Mouse (Mus musculus) embryonic facial prominence, embryonic 12.5 days (tissue): ENCODE measurements around the gene Zfp473. TPM values are rescaled to one million over a fixed set of nuclear protein-coding genes. Genes with fewer than 3 reads are reported as not detected.
"Not testable (repeated sequence)": the region's sequence is repeated elsewhere in the genome, so short reads cannot be mapped to it uniquely, and the experiment has no call there.

ENCODE experiments used
- ATAC-seq: fragments of 200-750 bp; cut with Nextera tagmentation; 2 replicates; pipeline ENCODE4 v1.8.0; 2017; ENCODE audit not compliant: insufficient number of reproducible peaks, insufficient read depth, low FRiP score, low TSS enrichment
- H3K27ac ChIP-seq: fragments of 300-500 bp; sonication (generic); 2 replicates; pipeline ENCODE4 v1.5.1; 2016; ENCODE audit warnings: mild to moderate bottlenecking
- H3K27me3 ChIP-seq: fragments of 300-500 bp; sonication (generic); 2 replicates; pipeline ENCODE4 v1.6.1; 2016; ENCODE audit warnings: mild to moderate bottlenecking, moderate library complexity
- H3K36me3 ChIP-seq: fragments of 300-500 bp; sonication (generic); 2 replicates; pipeline ENCODE4 v1.6.1; 2016; ENCODE audit warnings: mild to moderate bottlenecking
- H3K4me1 ChIP-seq: fragments of 300-500 bp; sonication (generic); 2 replicates; pipeline ENCODE4 v1.6.1; 2016
- H3K4me2 ChIP-seq: fragments of 300-500 bp; sonication (generic); replicated peaks from 2 replicates; pipeline ENCODE4 v1.6.1; 2016; ENCODE audit warnings: mild to moderate bottlenecking, moderate library complexity
- H3K4me3 ChIP-seq: fragments of 300-500 bp; sonication (generic); 2 replicates; pipeline ENCODE4 v1.5.1; 2016; ENCODE audit warnings: mild to moderate bottlenecking
- H3K9ac ChIP-seq: fragments of 300-500 bp; sonication (generic); 2 replicates; pipeline ENCODE4 v1.6.1; 2016; ENCODE audit warnings: mild to moderate bottlenecking, moderate library complexity
- H3K9me3 ChIP-seq: fragments of 300-500 bp; sonication (generic); 2 replicates; pipeline ENCODE4 v1.6.1; 2016; ENCODE audit warnings: mild to moderate bottlenecking, moderate library complexity
- WGBS: fragments of 180-500 bp; shearing (Covaris S2); methylation state at CpG from one replicate; pipeline ENCODE4 v1.1.7; 2016; 5-methylcytosine and 5-hydroxymethylcytosine counted together
- polyA plus RNA-seq: library from polyadenylated mRNA; unstranded; fragments of >200 nt; fragmentation: Nextera tagmentation; extraction: Ambion mirVana; gene quantifications from 2 replicates; pipeline ENCODE4 v1.2.1, GENCODE M21; 2016

Gene Zfp473
- polyA plus RNA-seq, 1 experiment from 2014 or later: 2.3 TPM

- Histone ChIP-seq H3K4me3 (no peak overlapping the region), H3K27ac (no peak overlapping the region), H3K4me2 (no peak overlapping the region), H3K9ac (no peak overlapping the region), H3K36me3 (no peaks in the 10 kb centered on the region), H3K9me3 (no peaks in the 10 kb centered on the region), H3K4me1 (no peaks in the 10 kb centered on the region), H3K27me3 (no peaks in the 10 kb centered on the region)
- WGBS: 83% methylated on average over 5 of the region's 5 CpGs
- no peak for ATAC-seq
Measured at GRCm38 (mm10) chr7:44709881-44710280, 41.0 kb downstream of the Zfp473 start.

DNA sequence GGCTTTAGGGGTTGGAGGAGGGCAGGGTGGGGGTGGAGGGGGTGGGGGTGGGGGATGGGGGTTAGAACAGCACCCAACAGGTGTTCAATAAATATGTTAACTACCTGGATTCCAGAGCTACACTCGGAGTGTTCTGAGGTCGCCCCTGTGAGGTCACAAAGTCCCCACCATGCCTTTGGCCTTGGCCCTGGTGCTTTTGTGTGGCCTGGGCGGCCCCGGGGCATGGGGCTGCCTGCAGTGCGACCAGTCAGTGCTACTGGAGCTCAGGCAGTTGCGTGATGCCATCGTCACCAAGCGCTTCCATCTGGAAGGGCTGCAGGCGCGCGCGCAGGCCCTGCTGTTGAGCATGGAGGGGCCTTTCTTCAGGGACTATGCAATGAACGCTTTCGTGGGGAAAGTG, 42.3 kb downstream of the Zfp473 start, which contains the start of gene Izumo2:
Izumo2 (plus strand) TSS at position 169 of the 400 bp plus-strand sequence.
- H3K4me1 ChIP-seq: no peaks in the 10 kb centered on the region
- no peak within 1 kb of the TSS for H3K9ac ChIP-seq
- no peak within 1 kb of the TSS for H3K4me2 ChIP-seq
- no peaks in the 10 kb centered on the region for H3K9me3 ChIP-seq
- no peak within 1 kb of the TSS for H3K4me3 ChIP-seq
- H3K36me3 ChIP-seq: no peaks in the 10 kb centered on the region
- no peak for ATAC-seq
- WGBS: 71% methylated on average over 14 of the region's 14 CpGs
- no peaks in the 10 kb centered on the region for H3K27me3 ChIP-seq
- H3K27ac ChIP-seq: no peak within 1 kb of the TSS

- H3K27me3 ChIP-seq, H3K27ac ChIP-seq, H3K4me3 ChIP-seq, H3K36me3 ChIP-seq, H3K9me3 ChIP-seq, H3K4me1 ChIP-seq, ATAC-seq, H3K9ac ChIP-seq, H3K4me2 ChIP-seq: not testable (repeated sequence)
- 86% methylated on average over 5 of the region's 6 CpGs for WGBS
Measured at GRCm38 (mm10) chr7:44708093-44708492, 42.8 kb downstream of the Zfp473 start.

- Histone ChIP-seq H3K4me1 (no peaks in the 10 kb centered on the region), H3K4me2 (no peak overlapping the region), H3K36me3 (no peaks in the 10 kb centered on the region), H3K4me3 (no peak overlapping the region), H3K27me3 (no peaks in the 10 kb centered on the region), H3K9me3 (no peaks in the 10 kb centered on the region), H3K9ac (no peak overlapping the region), H3K27ac (no peak overlapping the region)
- 88% methylated on average over 5 of the region's 5 CpGs for WGBS
- no peak for ATAC-seq
Measured at GRCm38 (mm10) chr7:44707169-44707675, 43.6 kb downstream of the Zfp473 start.

DNA sequence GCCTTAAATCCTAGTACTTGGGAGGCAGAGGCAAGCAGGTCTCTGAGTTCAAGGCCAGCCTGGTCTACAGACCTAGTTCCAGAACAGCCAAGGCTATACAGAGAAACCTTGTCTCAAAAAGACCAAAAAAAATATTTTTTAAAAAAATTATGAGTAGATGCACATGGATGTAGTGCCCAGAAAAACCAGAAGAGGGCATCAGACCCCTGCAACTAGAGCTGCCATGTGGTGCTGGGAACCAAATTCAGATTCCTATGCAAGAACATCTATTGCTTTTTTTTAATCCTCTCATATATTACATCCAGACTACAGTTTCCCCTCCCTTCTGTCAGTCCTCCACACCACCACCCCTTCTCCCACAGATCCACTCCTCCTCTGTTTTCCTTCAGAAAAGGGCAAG, 44.5 kb downstream of the Zfp473 start:
- no peak overlapping the region for H3K4me2 ChIP-seq
- no peak overlapping the region for H3K27ac ChIP-seq
- H3K36me3 ChIP-seq: no peaks in the 10 kb centered on the region
- ATAC-seq: no peak
- no peak overlapping the region for H3K9ac ChIP-seq
- H3K9me3 ChIP-seq: no peaks in the 10 kb centered on the region
- H3K4me3 ChIP-seq: no peak overlapping the region
- H3K4me1 ChIP-seq: no peaks in the 10 kb centered on the region
- H3K27me3 ChIP-seq: no peaks in the 10 kb centered on the region

GRCm38 (mm10) chr7:44705086-44705485, 45.8 kb downstream of the Zfp473 start:
- no peak overlapping the region for H3K4me3 ChIP-seq
- WGBS: 88% methylated on average over 4 of the region's 4 CpGs
- no peak for ATAC-seq

GRCm38 (mm10) chr7:44704363-44704762, 46.5 kb downstream of the Zfp473 start:
- 53% methylated on average over 3 of the region's 3 CpGs for WGBS
- H3K27ac ChIP-seq: no peak overlapping the region
- no peaks in the 10 kb centered on the region for H3K27me3 ChIP-seq
- no peaks in the 10 kb centered on the region for H3K9me3 ChIP-seq
- no peak overlapping the region for H3K9ac ChIP-seq
- H3K36me3 ChIP-seq: no peaks in the 10 kb centered on the region
- H3K4me1 ChIP-seq: no peaks in the 10 kb centered on the region
- ATAC-seq: no peak
- H3K4me3 ChIP-seq: no peak overlapping the region
- no peak overlapping the region for H3K4me2 ChIP-seq

More at GRCm38 (mm10) chr7:44705086-44705485, 45.8 kb downstream of the Zfp473 start:
- H3K4me1 ChIP-seq: no peaks in the 10 kb centered on the region
- no peaks in the 10 kb centered on the region for H3K36me3 ChIP-seq
- no peak overlapping the region for H3K4me2 ChIP-seq
- no peak overlapping the region for H3K27ac ChIP-seq
- H3K27me3 ChIP-seq: no peaks in the 10 kb centered on the region
- H3K9ac ChIP-seq: no peak overlapping the region
- no peaks in the 10 kb centered on the region for H3K9me3 ChIP-seq

GRCm38 (mm10) chr7:44702985-44703384, 47.9 kb downstream of the Zfp473 start:
- WGBS: 76% methylated on average over 8 of the region's 8 CpGs
- Histone ChIP-seq H3K27me3 (no peaks in the 10 kb centered on the region), H3K9ac (no peak overlapping the region), H3K4me3 (no peak overlapping the region), H3K36me3 (no peaks in the 10 kb centered on the region), H3K4me1 (no peaks in the 10 kb centered on the region), H3K9me3 (no peaks in the 10 kb centered on the region), H3K27ac (no peak overlapping the region), H3K4me2 (no peak overlapping the region)
- ATAC-seq: no peak

DNA sequence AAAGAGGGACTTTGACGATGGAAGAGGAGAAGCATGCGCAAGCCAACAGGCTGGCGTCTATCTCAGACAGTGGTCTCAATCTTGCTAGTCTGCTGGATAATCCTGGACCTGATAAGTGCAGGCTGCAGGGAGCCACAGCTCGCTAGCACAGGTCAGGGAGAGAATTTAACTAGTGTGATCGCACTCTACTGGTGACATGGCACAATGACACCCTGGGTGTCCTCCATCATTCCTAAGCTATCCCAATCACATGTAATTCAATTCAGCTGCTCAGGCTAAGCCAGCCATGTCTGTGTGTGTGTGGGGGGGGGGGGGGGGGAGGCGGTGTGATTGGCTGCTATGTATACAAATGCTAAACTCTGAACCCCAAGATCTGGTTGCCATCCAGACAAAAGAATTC, 48.9 kb downstream of the Zfp473 start:
- Histone ChIP-seq H3K36me3 (no peaks in the 10 kb centered on the region), H3K4me3 (no peak overlapping the region), H3K4me2 (no peak overlapping the region), H3K27ac (no peak overlapping the region), H3K9ac (no peak overlapping the region), H3K4me1 (peaks cover 10% of the 10 kb centered on the region; the same call in 1 of the 2 replicates), H3K27me3 (0 out of 2 replicates have a peak, but pooled peaks cover 3% of the 10 kb centered on the region), H3K9me3 (no peaks in the 10 kb centered on the region)
- peak; percentile 52; the same call in 1 of the 2 replicates for ATAC-seq
- 8% methylated on average over 6 of the region's 6 CpGs for WGBS

DNA sequence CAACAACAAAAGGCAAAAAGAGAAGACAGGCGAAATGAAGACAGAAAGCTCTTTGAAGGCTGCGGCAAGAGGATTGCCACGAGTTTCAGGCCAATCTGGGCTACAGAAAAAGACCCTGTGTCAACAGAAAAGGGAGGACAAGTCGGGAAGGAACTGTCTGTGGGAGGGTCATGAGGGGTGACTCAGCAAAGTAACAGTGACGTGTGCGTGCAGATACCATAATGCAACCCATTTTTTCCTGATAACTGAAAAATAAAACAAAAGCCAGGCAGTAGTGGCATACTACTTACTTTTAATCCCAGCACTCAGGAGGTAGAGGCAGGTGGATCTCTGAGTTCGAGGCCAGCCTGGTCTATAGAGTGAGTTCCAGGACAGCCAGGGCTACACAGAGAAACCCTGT, 52.9 kb downstream of the Zfp473 start:
- Histone ChIP-seq H3K4me2 (no peak overlapping the region), H3K27me3 (0 out of 2 replicates have a peak, but pooled peaks cover 3% of the 10 kb centered on the region), H3K4me1 (peaks cover 11% of the 10 kb centered on the region; the same call in 1 of the 2 replicates), H3K27ac (no peak overlapping the region), H3K36me3 (no peaks in the 10 kb centered on the region), H3K9me3 (no peaks in the 10 kb centered on the region), H3K4me3 (no peak overlapping the region), H3K9ac (no peak overlapping the region)
- 53% methylated on average over 7 of the region's 7 CpGs for WGBS
- ATAC-seq: no peak

DNA sequence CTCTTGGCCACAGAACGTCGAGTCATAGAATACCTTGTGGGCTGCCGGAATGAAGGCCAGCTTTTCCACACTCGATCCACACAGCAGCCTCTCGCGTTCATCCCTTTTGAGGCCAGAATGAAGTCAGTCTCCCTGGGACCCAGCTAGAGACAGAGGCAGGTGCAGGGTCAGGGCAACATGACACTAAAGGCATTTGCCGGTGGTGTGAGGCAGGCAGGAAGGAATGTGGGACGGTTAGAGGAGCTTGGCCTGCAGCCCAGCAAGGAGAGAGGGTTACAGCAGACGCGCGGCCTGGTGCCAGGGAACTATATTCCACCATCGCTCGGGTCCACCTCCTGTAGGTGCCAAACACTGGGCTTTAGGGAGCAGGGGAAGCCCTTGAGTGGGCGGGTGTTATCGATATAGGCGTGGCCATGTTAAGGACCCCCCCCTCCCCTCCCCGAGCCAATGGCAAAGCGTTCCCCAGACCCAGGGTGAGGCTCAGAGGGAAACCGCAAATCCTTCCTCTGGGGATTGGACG, 53.6 kb downstream of the Zfp473 start:
- Histone ChIP-seq H3K36me3 (no peaks in the 10 kb centered on the region), H3K9ac (no peak overlapping the region), H3K4me1 (peaks cover 11% of the 10 kb centered on the region; the same call in 1 of the 2 replicates), H3K4me2 (no peak overlapping the region; the same call in 1 of the 2 replicates), H3K27me3 (0 out of 2 replicates have a peak, but pooled peaks cover 3% of the 10 kb centered on the region), H3K27ac (no peak overlapping the region), H3K9me3 (no peaks in the 10 kb centered on the region), H3K4me3 (no peak overlapping the region)
- ATAC-seq: peak; percentile 41
- WGBS: 14% methylated on average over 20 of the region's 20 CpGs

GRCm38 (mm10) chr7:44695223-44695622, 55.6 kb downstream of the Zfp473 start:
- no peak overlapping the region for H3K4me3 ChIP-seq
- H3K27me3 ChIP-seq: 0 out of 2 replicates have a peak, but pooled peaks cover 6% of the 10 kb centered on the region
- 87% methylated on average over 4 of the region's 4 CpGs for WGBS
- no peak overlapping the region for H3K9ac ChIP-seq
- H3K4me2 ChIP-seq: no peak overlapping the region
- H3K4me1 ChIP-seq: peaks cover 11% of the 10 kb centered on the region; the same call in 1 of the 2 replicates
- ATAC-seq: no peak
- no peaks in the 10 kb centered on the region for H3K9me3 ChIP-seq
- H3K27ac ChIP-seq: no peak overlapping the region
- no peaks in the 10 kb centered on the region for H3K36me3 ChIP-seq
